Mouse (Mus musculus) thymus, adult 2 months (tissue): ENCODE results near the gene Akap13. TPM values are rescaled to one million over a fixed set of nuclear protein-coding genes. Genes with fewer than 3 reads are reported as not detected.

Source experiments
- DNase-seq: peaks from one replicate; pipeline ENCODE4 v3.0.0; 2021
- H3K27ac ChIP-seq: fragments of 200-500 bp; 2 replicates; pipeline ENCODE4 v1.5.1; 2012; ENCODE audit warnings: low read length, control low read depth; ENCODE audit not compliant: control insufficient read depth, insufficient read depth
- H3K27me3 ChIP-seq: fragments of 200-500 bp; 2 replicates; pipeline ENCODE4 v1.6.1; 2012; ENCODE audit warnings: mild to moderate bottlenecking, low read length, moderate library complexity, mixed read lengths; ENCODE audit not compliant: control insufficient read depth, insufficient read depth
- H3K36me3 ChIP-seq: fragments of 200-500 bp; 2 replicates; pipeline ENCODE4 v1.6.1; 2012; ENCODE audit warnings: mild to moderate bottlenecking, low read length, moderate library complexity; ENCODE audit not compliant: control insufficient read depth, insufficient read depth
- H3K4me1 ChIP-seq: fragments of 200-500 bp; replicated peaks from 2 replicates; pipeline ENCODE4 v1.6.1; 2012; ENCODE audit warnings: low read length; ENCODE audit not compliant: control insufficient read depth, insufficient read depth
- H3K4me3 ChIP-seq: fragments of 200-500 bp; 2 replicates; pipeline ENCODE4 v1.5.1; 2012; ENCODE audit warnings: mild to moderate bottlenecking, low read length, control low read depth, moderate library complexity; ENCODE audit not compliant: control insufficient read depth, insufficient read depth
- CTCF ChIP-seq: fragments of 200-500 bp; IDR thresholded peaks from 2 replicates; pipeline ENCODE4 v1.5.1; 2012; ENCODE audit warnings: mild to moderate bottlenecking, control low read depth, low read length, moderate library complexity, borderline replicate concordance; ENCODE audit not compliant: control insufficient read depth, poor library complexity, insufficient read depth; ENCODE audit errors: extremely low read depth
- POLR2A ChIP-seq: fragments of 200-500 bp; IDR thresholded peaks from 2 replicates; pipeline ENCODE4 v1.6.1; 2012; ENCODE audit warnings: mild to moderate bottlenecking, low read length, control low read depth, moderate library complexity; ENCODE audit not compliant: control insufficient read depth, poor library complexity, insufficient read depth; ENCODE audit errors: extremely low read depth
- WGBS: fragments of 180-500 bp; shearing (Covaris S2); methylation state at CpG from one replicate; pipeline ENCODE4 v1.1.7; 2018; 5-methylcytosine and 5-hydroxymethylcytosine counted together
- polyA plus RNA-seq: library from polyadenylated mRNA; depleted of rRNA; stranded (reverse); fragments of >200 nt; gene quantifications from 2 replicates; pipeline ENCODE4 v1.2.3, GENCODE M21; 2012

Akap13 gene
- polyA plus RNA-seq, 1 experiment, result 47.8 TPM

GRCm38 (mm10) chr7:75430550-75430949 is 24.8 kb upstream of the Akap13 start:
- no peaks in the 10 kb centered on the region for H3K36me3 ChIP-seq
- WGBS, result 94% methylated on average over 2 of the region's 2 CpGs
- no peak for TF ChIP-seq POLR2A
- no peak for TF ChIP-seq CTCF
- H3K27ac ChIP-seq, result no peak overlapping the region
- no peak overlapping the region for H3K4me3 ChIP-seq
- no peaks in the 10 kb centered on the region for H3K27me3 ChIP-seq
- no peak for DNase-seq
- H3K4me1 ChIP-seq, result peaks cover 2% of the 10 kb centered on the region

- Histone ChIP-seq H3K36me3 (no peaks in the 10 kb centered on the region), H3K4me3 (no peak overlapping the region), H3K27ac (no peak overlapping the region), H3K27me3 (no peaks in the 10 kb centered on the region), H3K4me1 (peaks cover 2% of the 10 kb centered on the region)
- DNase-seq, result no peak
- no peak for TF ChIP-seq POLR2A
- no peak for TF ChIP-seq CTCF
- 92% methylated on average over 7 of the region's 7 CpGs for WGBS
These were observed 24.3 kb upstream of the Akap13 start for GRCm38 (mm10) chr7:75431043-75431442.

- 31% methylated on average over 3 of the region's 3 CpGs for WGBS
- no peak for DNase-seq
- Histone ChIP-seq H3K4me1 (peaks cover 2% of the 10 kb centered on the region), H3K27ac (no peak overlapping the region), H3K36me3 (no peaks in the 10 kb centered on the region), H3K27me3 (no peaks in the 10 kb centered on the region), H3K4me3 (no peak overlapping the region)
- TF ChIP-seq POLR2A (no peak), CTCF (no peak)
These were observed 23.3 kb upstream of the Akap13 start for GRCm38 (mm10) chr7:75432046-75432445.

GRCm38 (mm10) chr7:75436413-75437174 is 18.7 kb upstream of the Akap13 start:
- no peak overlapping the region for H3K27ac ChIP-seq
- peaks cover 2% of the 10 kb centered on the region for H3K4me1 ChIP-seq
- no peak for TF ChIP-seq CTCF
- TF ChIP-seq POLR2A, result no peak
- no peak overlapping the region for H3K4me3 ChIP-seq
- H3K27me3 ChIP-seq, result no peaks in the 10 kb centered on the region
- no peak for DNase-seq
- H3K36me3 ChIP-seq, result no peaks in the 10 kb centered on the region
- 94% methylated on average over 7 of the region's 8 CpGs for WGBS

- no peak overlapping the region for H3K27ac ChIP-seq
- no peak overlapping the region for H3K4me3 ChIP-seq
- DNase-seq, result no peak
- TF ChIP-seq POLR2A, result no peak
- no peak for TF ChIP-seq CTCF
- H3K36me3 ChIP-seq, result no peaks in the 10 kb centered on the region
- H3K4me1 ChIP-seq, result no peaks in the 10 kb centered on the region
- WGBS, result 95% methylated on average over 4 of the region's 4 CpGs
- H3K27me3 ChIP-seq, result no peaks in the 10 kb centered on the region
These were observed 15.8 kb upstream of the Akap13 start for GRCm38 (mm10) chr7:75439570-75439969.

GRCm38 (mm10) chr7:75440241-75440640 is 15.1 kb upstream of the Akap13 start:
- 90% methylated on average over 2 of the region's 2 CpGs for WGBS

More at GRCm38 (mm10) chr7:75440241-75440640, 15.1 kb upstream of the Akap13 start:
- no peak for DNase-seq
- TF ChIP-seq CTCF, result no peak
- TF ChIP-seq POLR2A, result no peak
- Histone ChIP-seq H3K27me3 (no peaks in the 10 kb centered on the region), H3K36me3 (no peaks in the 10 kb centered on the region), H3K27ac (no peak overlapping the region), H3K4me1 (no peaks in the 10 kb centered on the region), H3K4me3 (no peak overlapping the region)
